Mouse (Mus musculus) frontal cortex, adult 2 months (tissue): ENCODE measurements around the gene Mdm2. TPM values are rescaled to one million over a fixed set of nuclear protein-coding genes. Genes with fewer than 3 reads are reported as not detected.

Experiments used
- DNase-seq, 2 experiments: peaks; one replicate each; pipeline ENCODE4 v3.0.0; 2022; ENCODE audit warnings: low spot score in 1 of 2; ENCODE audit errors: extremely low spot score in 1 of 2
- polyA plus RNA-seq: library from polyadenylated mRNA; depleted of rRNA; stranded (reverse); fragments of >200 nt; gene quantifications from 2 replicates; pipeline ENCODE4 v1.2.3, GENCODE M21; 2012

The Mdm2 gene
- polyA plus RNA-seq, 1 experiment, result 74.5 TPM

DNA sequence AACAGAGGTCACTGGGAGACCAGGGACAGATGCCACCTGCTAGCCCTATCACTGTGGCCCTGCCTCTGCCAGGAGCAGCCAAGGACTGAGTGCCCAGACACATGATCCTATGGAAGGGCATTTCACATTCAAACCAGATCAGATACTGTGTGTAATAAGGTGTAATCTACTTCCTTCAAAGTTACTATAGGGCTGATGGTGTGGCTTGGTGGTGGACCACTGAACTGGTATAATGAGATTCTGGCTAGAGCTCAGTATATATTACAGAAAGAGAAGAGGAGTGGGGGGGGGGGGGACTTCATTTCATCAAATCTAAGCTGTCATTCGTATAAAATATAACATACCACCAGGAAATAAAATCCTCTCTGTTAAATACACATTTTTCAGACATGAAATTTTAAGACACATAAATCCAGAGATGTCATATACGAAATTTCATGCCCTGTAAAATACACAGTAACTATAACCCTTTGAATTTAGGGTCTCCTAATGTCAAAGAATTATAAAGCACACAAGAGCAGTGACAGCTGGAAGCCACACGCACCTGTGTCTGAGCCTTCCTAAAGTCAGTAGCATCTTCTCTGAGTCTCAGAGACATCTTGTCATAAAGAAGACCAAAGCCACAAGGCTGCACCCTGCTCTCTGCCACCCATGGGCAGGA lies 36.1 kb downstream of the Mdm2 start:
- DNase-seq, result no peak

DNA sequence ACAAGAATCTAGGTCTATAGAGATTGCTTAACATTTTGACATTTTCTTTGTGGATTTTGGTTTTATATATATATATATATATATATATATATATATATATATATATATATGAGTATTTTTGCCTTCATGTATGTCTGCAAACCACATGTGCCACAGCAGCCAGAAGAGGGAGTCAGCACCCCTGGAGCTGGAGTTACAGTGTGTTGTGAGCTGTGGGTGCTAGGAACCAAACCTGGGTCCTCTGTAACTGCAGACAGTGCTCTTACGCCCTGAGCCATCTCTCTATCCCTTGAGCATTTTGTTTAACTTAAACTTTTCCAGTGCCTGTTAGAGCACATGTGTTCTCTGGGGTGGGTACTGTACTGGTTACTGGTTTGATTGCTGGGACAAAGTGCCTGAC lies 36.6 kb downstream of the Mdm2 start:
- DNase-seq, result no peak

DNA sequence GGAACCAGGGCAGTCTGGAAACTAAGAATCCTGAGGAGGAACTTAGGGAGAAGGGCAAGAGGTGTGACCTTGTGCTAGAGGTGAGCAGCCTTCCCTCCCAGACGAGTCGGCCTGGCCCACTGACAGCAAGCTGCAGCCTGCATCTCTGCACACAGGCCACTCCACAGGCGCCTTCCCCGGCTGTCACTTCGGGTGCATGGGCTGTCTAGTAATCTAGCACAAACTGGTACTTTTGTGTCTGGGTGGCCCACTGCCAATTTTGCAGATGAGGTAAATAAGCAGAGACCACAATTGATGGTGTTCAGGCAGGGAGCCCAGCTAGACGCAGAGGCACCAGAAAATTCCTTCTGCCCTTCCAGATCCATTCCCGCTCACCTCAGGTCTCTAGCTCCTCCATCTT lies 37.9 kb downstream of the Mdm2 start:
- peak in 1 of 2 experiments; percentile 53 for DNase-seq

DNA sequence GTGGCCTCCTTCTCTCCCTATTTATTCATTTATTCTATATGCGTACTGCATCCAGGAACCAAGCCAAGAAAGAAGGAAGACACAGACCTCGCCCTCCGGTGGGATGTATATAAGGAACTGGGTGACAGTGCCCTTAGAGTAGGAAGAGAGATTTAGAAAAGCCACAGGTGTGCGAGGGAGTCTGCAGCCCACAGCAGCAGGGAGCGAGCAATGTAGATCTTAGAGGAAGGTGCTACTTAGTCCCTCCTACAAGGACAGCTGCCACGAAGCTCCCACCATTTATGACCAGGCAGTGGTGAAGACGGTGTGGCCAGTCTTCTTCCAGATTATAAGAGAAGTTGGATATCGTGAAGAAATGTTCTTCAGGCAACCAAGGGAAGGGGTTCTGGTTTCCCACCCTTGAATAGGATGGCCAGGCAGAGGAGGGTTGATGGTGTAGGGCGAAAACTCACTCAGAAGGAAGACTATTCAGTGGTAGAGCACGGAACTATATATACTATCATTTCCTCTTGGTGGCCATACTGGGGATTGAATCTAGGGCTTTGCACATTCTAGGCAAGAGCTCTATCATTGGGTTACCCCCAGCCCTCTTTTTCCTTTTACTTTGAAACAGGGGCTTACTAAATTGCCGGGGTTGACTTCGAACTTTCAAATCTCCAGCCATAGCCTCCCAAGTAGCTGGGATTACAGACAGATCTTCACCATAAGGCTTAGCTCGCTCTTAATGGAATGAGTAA lies 38.5 kb downstream of the Mdm2 start:
- no peak for DNase-seq

DNA sequence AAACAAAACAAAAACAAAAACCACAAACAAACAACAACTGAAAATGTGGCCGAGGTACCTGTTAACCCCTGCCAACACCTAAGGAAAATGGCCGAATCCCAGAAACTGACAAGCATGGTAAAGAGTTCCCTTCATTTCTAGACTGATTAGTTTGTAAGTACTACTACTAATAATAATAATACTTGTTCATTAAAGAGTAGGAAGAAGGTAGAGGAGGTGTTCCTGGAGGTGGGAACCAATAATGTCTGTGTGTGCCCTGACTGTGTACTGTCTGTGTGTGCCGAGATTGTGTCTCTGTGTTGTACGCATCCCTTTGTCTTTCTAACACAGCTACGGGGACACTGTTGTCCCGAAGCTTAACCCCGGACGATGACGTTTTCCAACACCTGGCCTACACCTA lies 39.3 kb downstream of the Mdm2 start:
- DNase-seq, result no peak

DNA sequence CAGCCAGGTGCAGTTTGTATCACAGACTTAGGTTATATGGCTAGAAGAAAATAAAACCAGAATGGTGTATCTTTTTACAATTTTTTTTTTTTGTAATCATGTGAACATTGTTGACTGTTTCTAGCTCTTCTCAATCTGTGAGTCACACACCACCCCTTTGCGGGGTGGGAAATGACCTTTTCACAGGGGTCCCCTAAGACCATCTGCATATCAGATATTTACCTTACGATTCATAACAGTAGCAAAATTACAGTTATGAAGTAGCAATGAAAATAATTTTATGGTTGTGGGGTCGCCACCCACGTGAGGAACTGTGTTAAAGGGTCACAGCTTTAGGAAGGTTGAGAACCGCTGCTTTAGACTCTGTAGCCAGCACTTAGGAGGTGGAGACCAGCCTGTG lies 39.8 kb downstream of the Mdm2 start:
- no peak for DNase-seq

DNA sequence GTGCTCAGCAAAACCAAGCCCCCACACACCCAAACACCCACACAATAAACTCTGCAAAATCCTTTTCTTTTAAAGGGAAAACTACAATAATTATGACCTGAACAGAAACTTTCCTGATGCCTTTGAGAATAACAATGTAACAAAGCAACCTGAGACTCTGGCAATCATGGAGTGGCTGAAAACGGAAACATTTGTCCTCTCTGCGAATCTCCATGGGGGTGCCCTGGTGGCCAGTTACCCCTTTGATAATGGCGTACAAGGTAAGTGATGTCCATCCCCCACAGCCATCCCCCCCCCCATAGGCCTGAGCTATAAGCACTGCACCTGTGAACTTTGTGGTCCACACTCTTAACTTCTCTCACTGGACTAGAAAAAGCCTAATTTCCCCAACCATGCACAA lies 40.5 kb downstream of the Mdm2 start:
- DNase-seq, result no peak

DNA sequence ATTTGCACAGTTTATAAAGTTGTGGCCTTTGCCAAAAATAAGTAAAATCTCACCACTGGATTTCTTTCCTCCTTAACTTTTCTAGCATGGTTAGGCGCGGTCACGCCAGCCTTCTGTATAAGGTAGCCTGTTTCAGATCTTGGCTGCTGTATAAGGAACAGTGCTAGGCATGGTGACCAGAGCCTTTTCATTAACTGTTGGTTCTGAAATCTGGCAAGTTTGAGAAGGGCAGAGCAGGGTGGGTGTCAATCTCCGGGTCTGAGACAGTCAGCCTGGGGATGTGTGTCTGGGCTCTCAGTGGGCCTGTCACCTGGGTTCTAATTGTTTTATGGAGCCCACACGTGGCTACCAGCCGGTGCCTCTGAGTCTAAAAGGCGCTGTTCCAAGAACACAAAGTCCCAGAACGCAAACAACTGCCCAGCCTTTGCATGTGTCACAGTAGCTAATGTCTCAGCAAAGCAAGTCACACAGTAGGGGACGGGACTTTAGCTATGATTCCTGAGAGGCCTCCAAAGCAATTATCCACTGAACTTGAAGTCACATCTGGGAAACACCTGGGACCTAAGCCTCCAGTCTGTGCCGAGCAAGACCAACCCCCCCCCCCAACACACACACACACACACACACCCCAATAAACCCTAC lies 41.0 kb downstream of the Mdm2 start:
- DNase-seq, result no peak

DNA sequence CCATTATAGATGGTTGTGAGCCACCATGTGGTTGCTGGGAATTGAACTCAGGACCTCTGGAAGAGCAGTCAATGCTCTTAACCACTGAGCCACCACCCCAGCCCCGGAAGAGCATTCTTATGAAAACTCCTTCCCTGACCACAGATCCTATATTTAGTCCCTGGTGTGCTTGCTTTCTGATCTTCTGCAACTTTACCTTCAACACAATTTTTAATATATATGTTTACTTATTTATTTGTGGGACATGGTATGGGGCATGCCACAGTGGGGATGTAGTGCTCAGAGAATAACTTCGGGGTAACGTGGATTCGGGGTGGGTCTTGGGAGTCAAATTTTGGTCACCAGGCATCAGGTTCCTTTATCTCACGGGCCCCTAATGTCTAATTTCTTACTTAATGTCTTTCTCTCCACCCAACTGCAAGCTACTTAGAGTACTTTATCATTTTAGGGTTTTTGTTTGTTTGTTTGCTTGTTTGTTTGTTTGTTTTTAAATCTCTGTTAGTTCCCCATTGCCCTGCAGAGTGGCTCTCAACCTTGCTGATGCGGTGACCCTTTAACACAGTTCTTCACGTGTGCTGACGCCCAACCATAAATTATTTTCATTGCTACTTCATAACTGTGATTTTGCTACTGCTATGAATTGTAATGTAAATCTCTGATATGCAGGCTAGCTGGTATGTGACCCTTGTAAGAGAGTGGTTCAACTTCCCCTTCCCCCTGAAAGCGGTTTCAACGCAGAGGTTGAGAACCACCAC lies 41.8 kb downstream of the Mdm2 start:
- no peak for DNase-seq

DNA sequence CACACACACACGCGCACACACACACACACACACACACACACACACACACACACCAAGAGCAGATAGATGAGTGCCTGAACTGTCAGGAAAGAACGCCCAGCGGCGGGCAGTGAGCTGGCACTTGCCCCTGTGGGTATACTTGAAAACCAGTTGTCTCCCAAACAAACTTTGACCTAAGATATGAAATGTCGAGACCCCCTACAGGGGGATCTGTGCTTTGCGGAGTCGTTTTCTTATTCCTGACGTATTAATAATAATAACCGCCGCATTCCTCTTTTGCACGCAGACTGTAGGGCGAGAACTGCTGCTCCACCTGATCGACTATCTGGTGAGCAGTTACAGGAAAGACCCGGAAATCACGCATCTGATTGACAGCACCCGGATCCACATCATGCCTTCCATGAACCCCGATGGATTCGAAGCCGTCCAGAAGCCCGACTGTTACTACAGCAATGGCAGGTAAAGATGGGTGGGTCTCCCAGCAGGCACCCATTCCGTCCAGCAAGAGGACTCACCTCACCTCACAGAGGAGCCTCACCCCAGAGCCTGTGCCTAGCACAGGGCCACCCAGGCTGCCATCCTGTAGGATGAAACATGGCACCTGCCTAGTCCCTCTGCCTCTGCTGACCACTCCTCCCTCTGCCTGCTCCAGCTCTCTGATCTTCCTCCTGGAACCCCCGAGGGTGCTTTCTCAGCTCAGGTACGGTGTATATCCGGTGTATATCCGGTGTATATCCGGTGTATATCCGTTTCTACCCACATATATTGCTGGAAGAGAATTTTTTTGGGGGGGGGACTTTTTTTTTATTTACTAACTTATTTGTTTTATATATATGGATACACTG lies 42.7 kb downstream of the Mdm2 start:
- DNase-seq, result no peak

DNA sequence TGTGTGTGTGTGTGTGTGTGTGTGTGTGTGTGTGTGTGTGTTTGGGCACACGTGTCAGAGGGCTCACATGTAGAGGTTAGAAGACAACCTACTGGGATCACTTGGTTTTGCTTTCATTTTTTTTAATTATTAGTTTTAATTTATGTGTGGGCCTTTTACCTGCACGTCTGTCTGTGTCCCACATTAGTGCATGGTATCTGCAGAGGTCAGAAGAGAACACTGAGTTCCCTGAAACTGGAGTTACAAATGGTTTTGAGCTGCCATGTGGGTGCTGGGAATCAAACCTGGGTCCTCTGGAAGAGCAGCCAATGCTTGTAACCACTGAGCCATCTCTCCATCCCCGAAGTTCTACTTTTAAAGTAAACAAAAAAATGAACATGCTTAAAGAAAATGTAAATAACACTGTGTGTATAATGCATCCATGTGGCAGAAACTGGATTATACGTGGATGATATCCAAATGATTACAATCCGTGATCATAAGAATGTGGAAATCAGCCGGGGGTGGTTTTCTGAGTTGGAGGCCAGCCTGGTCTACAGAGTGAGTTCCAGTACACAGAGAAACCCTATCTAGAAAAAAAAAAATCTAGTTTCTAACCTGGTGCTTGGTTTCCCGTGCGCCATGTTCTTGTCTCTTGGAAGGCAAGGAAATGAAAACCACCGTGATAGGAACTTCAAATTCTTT lies 43.5 kb downstream of the Mdm2 start:
- no peak for DNase-seq

DNA sequence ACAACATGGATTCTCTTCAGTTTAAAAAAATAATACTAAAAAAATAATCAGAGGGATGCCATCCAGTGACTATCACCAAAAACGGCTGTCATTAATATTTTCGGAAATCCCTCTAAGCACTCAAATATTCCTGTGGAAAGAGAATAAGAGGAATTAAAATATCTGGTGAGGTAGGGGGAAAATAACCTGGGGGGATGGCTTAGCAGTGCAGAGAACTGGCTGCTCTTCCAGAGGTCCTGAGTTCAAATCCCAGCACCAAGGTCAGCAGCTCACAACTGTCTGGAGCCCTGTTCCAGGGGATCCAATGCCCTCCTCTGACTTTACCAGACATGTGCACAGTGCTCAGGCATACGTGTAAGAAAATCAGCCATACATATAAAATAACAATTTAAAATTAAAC lies 44.2 kb downstream of the Mdm2 start:
- no peak for DNase-seq

DNA sequence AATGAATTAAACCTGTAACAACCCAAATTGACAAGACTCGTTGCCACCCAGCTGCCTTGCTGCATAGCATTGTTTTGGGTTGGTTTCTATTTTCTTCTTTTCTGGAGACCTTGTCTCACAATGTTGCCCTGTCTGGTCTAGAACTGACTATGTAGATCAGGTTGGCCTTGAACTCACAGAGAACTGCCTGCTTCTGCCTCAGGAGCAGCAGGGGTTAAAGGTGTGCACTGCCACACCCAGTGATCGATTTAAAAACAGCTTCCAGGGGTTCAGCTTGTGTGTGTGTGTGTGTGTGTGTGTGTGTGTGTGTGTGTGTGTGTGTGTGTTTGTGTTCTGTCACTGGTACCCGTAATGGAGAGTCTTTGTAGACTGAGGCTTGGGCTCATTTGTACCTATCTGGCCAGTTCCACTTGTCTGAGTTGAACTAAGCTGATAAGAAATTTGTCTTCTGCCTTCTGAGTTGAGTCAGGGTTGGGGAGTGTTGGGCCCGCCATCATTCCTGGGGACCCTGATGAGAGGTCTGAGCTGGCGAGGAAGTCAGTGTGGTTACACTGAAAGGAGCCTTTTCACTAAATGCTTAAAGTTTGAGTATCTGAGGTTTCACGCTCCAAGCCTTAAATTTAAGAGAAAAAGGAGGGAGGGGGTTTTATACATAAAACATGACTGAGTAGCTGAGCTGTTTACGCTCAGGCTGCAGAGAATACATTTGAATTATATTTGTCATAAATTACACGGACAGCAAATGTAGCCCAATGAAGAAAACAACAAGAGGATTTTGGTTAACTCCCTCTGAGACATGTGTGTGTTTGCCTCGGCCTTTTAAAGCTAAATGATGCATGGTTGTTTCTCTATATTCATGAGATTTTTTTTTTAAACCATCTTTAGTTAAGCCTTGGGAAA lies 44.9 kb downstream of the Mdm2 start:
- DNase-seq, result no peak

DNA sequence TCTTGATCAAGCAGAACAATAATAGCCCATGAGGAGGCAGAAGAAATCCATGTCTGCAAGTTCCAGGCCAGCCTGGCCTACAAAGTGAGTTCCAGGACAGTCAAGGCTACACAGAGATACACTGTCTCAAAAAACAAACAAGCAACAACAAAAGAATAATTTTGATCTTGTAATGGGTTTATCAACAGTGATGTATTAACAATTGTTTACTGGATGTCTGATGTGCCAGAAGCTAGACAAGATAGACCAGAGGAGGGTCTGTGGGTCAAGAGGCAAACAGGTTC lies 45.7 kb downstream of the Mdm2 start:
- no peak for DNase-seq

DNA sequence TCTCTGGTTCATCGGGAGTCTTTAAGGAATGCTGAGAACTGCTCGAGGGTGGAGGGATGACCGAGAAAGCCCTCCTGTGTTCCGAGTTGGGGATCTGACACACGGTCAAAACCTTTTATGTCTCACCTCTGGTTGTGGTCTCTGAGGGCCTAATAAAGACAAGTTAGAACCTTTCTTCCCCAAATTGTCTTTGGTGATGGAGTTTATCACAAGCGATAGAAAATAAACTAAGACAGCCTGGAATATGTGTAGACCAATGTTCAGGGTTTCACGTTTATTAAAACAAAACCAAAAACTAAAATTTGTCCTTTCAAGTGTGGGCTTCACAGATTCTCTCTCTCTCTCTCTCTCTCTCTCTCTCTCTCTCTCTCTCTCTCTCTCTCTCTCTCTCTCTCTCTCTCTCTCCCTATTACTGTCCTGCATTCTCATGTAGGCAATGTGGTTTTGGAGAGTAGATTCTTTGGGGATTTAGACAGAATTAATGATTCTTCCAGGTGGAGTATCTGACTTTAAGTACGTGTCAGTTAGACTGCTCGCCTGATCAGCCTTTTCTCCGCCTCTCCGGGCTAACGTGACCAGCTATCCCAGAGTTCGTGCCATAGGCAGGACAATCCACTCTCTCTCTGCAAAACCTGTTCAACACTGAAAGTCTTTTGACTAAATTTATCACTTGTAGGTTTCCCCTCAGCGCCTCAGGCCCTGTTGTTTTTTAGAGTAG lies 46.2 kb downstream of the Mdm2 start:
- DNase-seq, result no peak

DNA sequence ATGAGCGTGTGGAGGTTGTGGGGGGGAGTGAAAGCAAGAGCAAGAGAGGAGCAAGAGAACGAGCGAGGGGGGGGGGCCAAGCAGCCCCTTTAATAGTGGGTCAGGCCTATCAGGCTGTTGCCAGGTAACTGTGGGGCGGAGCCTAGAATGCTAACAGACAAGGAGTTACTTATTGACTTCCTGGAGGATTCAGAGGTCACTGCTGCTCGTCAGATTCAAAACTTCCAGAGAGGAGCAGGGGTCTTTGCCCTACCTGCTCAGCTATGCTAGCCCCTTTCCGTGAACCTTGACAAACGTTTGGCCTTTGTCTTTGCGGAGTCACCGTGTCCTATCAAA lies 46.7 kb downstream of the Mdm2 start:
- no peak for DNase-seq

DNA sequence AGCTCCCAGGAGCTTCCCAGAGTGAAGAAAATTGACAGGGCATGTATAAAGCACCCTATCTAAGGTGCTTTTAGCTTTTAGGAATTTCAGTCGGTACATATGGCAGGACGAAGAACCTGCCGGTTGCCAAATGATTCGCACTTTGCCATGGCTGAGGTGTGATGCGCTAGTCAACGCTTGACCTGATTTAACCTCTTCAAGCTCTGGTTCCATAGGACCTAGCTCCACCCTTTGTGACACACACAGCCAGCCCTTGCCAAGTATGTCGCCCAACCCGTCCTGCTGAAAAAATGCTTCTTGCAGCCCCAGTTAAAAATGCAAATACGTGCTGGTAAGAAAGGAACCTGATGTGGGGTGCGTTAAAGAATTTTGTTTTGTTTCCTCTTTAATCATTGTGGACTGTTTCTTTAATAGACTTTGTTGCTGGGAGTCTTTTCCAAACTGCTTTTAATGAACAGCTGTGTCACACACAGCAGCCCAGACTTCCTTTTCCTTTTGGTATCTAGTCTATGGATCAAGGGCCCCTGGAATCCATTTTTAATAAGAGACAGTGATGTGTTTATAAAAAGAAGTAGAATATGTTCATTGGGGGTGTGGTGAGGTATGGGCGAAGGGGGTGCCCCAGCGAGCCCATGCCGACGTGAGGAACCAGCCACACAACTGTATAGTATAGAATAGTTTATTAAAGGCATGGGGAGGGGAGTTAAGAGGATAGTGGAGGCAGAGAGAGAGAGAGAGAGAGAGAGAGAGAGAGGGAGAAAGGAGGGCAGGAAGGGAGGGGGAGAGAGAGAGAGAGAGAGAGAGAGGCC lies 47.3 kb downstream of the Mdm2 start:
- DNase-seq, result no peak
